Mouse (Mus musculus) MEL (cell line): ENCODE measurements around the gene Rnf208. TPM values are rescaled to one million over a fixed set of nuclear protein-coding genes. Genes with fewer than 3 reads are reported as not detected.

Experiments
- DNase-seq: peaks from one replicate; pipeline ENCODE4 v3.0.0; 2011; ENCODE audit warnings: low read depth, low spot score
- H3K27ac ChIP-seq: 2 replicates; pipeline ENCODE4 v1.5.1; 2012; ENCODE audit warnings: low read depth, mild to moderate bottlenecking, control low read depth, low read length, moderate library complexity; ENCODE audit not compliant: control insufficient read depth
- H3K27me3 ChIP-seq, 2 experiments: fragments of 150-350 bp in 1 of 2; sonication (generic) in 1 of 2; 2 replicates each; pipeline ENCODE4 v1.6.1; 2012; ENCODE audit warnings: low read length in 2 of 2, mild to moderate bottlenecking in 2 of 2, improper control_type of control experiment in 1 of 2, moderate library complexity in 1 of 2; ENCODE audit not compliant: insufficient read depth in 2 of 2, control insufficient read depth in 1 of 2
- H3K36me3 ChIP-seq, 2 experiments: 2 replicates each; pipeline ENCODE4 v1.6.1; 2012 to 2014; ENCODE audit warnings: low read length in 2 of 2, improper control_type of control experiment in 1 of 2, inconsistent platforms in 1 of 2, mild to moderate bottlenecking in 1 of 2; ENCODE audit not compliant: insufficient read depth in 2 of 2, control insufficient read depth in 1 of 2
- H3K4me1 ChIP-seq, 2 experiments: fragments of 150-350 bp in 1 of 2; sonication (generic) in 1 of 2; 2 replicates each; pipeline ENCODE4 v1.6.1; 2012; ENCODE audit warnings: low read length in 2 of 2, improper control_type of control experiment in 1 of 2, mild to moderate bottlenecking in 1 of 2; ENCODE audit not compliant: insufficient read depth in 2 of 2, control insufficient read depth in 1 of 2
- H3K4me3 ChIP-seq, 2 experiments: fragments of 150-350 bp in 1 of 2; sonication (generic) in 1 of 2; 2 replicates each; pipeline ENCODE4 v1.5.1; 2012; ENCODE audit warnings: low read depth in 2 of 2, low read length in 2 of 2, mild to moderate bottlenecking in 2 of 2, moderate library complexity in 2 of 2, control low read depth in 1 of 2, improper control_type of control experiment in 1 of 2; ENCODE audit not compliant: control insufficient read depth in 1 of 2, insufficient read depth in 1 of 2
- H3K79me2 ChIP-seq: 2 replicates; pipeline ENCODE4 v1.6.1; 2012; ENCODE audit warnings: mild to moderate bottlenecking, low read length, moderate library complexity; ENCODE audit not compliant: control insufficient read depth, poor library complexity, insufficient read depth
- H3K9ac ChIP-seq: 2 replicates; pipeline ENCODE4 v1.6.1; 2012; ENCODE audit warnings: low read depth, mild to moderate bottlenecking, control low read depth, low read length, moderate library complexity; ENCODE audit not compliant: control insufficient read depth, poor library complexity, severe bottlenecking
- H3K9me3 ChIP-seq: fragments of 150-350 bp; sonication (generic); replicated peaks from 2 replicates; pipeline ENCODE4 v1.6.1; 2012; ENCODE audit warnings: mild to moderate bottlenecking, low read length, improper control_type of control experiment, moderate library complexity; ENCODE audit not compliant: insufficient read depth
- BHLHE40 ChIP-seq: IDR thresholded peaks from 2 replicates; pipeline ENCODE4 v1.6.1; 2012; ENCODE audit warnings: low read depth, mild to moderate bottlenecking, inconsistent platforms, low read length, improper control_type of control experiment, borderline replicate concordance
- CHD1 ChIP-seq: IDR thresholded peaks from 2 replicates; pipeline ENCODE4 v1.6.1; 2012; ENCODE audit warnings: low read depth, mild to moderate bottlenecking, inconsistent platforms, low read length, improper control_type of control experiment
- CTCF ChIP-seq, 3 experiments: IDR thresholded peaks in 2 of 3; conservative IDR thresholded peaks in 1 of 3; 2 replicates each; pipeline ENCODE4 v1.5.1; 2011 to 2012; ENCODE audit warnings: low read length in 3 of 3, low read depth in 2 of 3, mild to moderate bottlenecking in 2 of 3, improper control_type of control experiment in 1 of 3, inconsistent platforms in 1 of 3, mixed read lengths in 1 of 3, moderate library complexity in 1 of 3; ENCODE audit not compliant: control insufficient read depth in 1 of 3, insufficient read depth in 1 of 3, poor library complexity in 1 of 3, severe bottlenecking in 1 of 3
- E2F4 ChIP-seq: IDR thresholded peaks from 2 replicates; pipeline ENCODE4 v1.6.1; 2011; ENCODE audit warnings: low read depth, low read length, improper control_type of control experiment, borderline replicate concordance
- ELF1 ChIP-seq: IDR thresholded peaks from 2 replicates; pipeline ENCODE4 v1.6.1; 2014; ENCODE audit warnings: low read depth, mild to moderate bottlenecking, inconsistent platforms, low read length, improper control_type of control experiment, moderate library complexity
- EP300 ChIP-seq, 2 experiments: IDR thresholded peaks; 2 replicates each; pipeline ENCODE4 v1.6.1; 2011; ENCODE audit warnings: improper control_type of control experiment in 2 of 2, low read length in 2 of 2, low read depth in 1 of 2, mild to moderate bottlenecking in 1 of 2
- ETS1 ChIP-seq: IDR thresholded peaks from 2 replicates; pipeline ENCODE4 v1.6.1; 2012; ENCODE audit warnings: low read depth, mild to moderate bottlenecking, inconsistent platforms, low read length, improper control_type of control experiment, moderate library complexity
- GABPA ChIP-seq: IDR thresholded peaks from 2 replicates; pipeline ENCODE4 v1.6.1; 2012; ENCODE audit warnings: low read depth, mild to moderate bottlenecking, inconsistent platforms, low read length, improper control_type of control experiment, moderate library complexity
- GATA1 ChIP-seq: IDR thresholded peaks from 2 replicates; pipeline ENCODE4 v1.6.1; 2011; ENCODE audit warnings: low read depth, low read length, improper control_type of control experiment
- HCFC1 ChIP-seq: IDR thresholded peaks from 2 replicates; pipeline ENCODE4 v1.6.1; 2012; ENCODE audit warnings: low read depth, mild to moderate bottlenecking, inconsistent platforms, low read length, improper control_type of control experiment, moderate library complexity
- MAFK ChIP-seq: IDR thresholded peaks from 2 replicates; pipeline ENCODE4 v1.6.1; 2011; ENCODE audit warnings: low read depth, mild to moderate bottlenecking, low read length, improper control_type of control experiment, borderline replicate concordance
- MAX ChIP-seq: IDR thresholded peaks from 2 replicates; pipeline ENCODE4 v1.6.1; 2011; ENCODE audit warnings: low read length, improper control_type of control experiment
- MEF2A ChIP-seq: IDR thresholded peaks from 2 replicates; pipeline ENCODE4 v1.6.1; 2014; ENCODE audit warnings: low read depth, mild to moderate bottlenecking, inconsistent platforms, low read length, improper control_type of control experiment; ENCODE audit not compliant: poor library complexity, insufficient replicate concordance, severe bottlenecking; ENCODE audit errors: extremely low read depth
- MYB ChIP-seq: IDR thresholded peaks from 2 replicates; pipeline ENCODE4 v1.6.1; 2011; ENCODE audit warnings: mild to moderate bottlenecking, low read depth, low read length, improper control_type of control experiment
- NELFE ChIP-seq: IDR thresholded peaks from 2 replicates; pipeline ENCODE4 v1.6.1; 2011; ENCODE audit warnings: low read depth, low read length, improper control_type of control experiment
- POLR2A ChIP-seq, 2 experiments: IDR thresholded peaks; 2 replicates each; pipeline ENCODE4 v1.6.1; 2011 to 2012; ENCODE audit warnings: low read length in 2 of 2, mild to moderate bottlenecking in 2 of 2, control low read depth in 1 of 2, improper control_type of control experiment in 1 of 2, low read depth in 1 of 2, moderate library complexity in 1 of 2; ENCODE audit not compliant: control insufficient read depth in 1 of 2, insufficient read depth in 1 of 2, poor library complexity in 1 of 2
- POLR2AphosphoS2 ChIP-seq: IDR thresholded peaks from 2 replicates; pipeline ENCODE4 v1.6.1; 2011; ENCODE audit warnings: low read length, improper control_type of control experiment
- POLR2AphosphoS5 ChIP-seq: IDR thresholded peaks from 2 replicates; pipeline ENCODE4 v1.6.1; 2012; ENCODE audit warnings: low read depth, borderline replicate concordance, mild to moderate bottlenecking, inconsistent platforms, low read length, moderate library complexity, mixed read lengths
- RAD21 ChIP-seq: IDR thresholded peaks from 2 replicates; pipeline ENCODE4 v1.6.1; 2011; ENCODE audit warnings: mild to moderate bottlenecking, low read depth, low read length, improper control_type of control experiment
- SIN3A ChIP-seq: IDR thresholded peaks from 2 replicates; pipeline ENCODE4 v1.6.1; 2012; ENCODE audit warnings: low read length, improper control_type of control experiment, inconsistent platforms
- TAL1 ChIP-seq: IDR thresholded peaks from 2 replicates; pipeline ENCODE4 v1.6.1; 2012; ENCODE audit warnings: mild to moderate bottlenecking, inconsistent platforms, low read length, moderate library complexity, mixed read lengths
- TBP ChIP-seq: IDR thresholded peaks from 2 replicates; pipeline ENCODE4 v1.8.0; 2011; ENCODE audit warnings: low read depth, low read length, improper control_type of control experiment
- TCF12 ChIP-seq: IDR thresholded peaks from 2 replicates; pipeline ENCODE4 v1.6.1; 2014; ENCODE audit warnings: low read depth, mild to moderate bottlenecking, inconsistent platforms, low read length, improper control_type of control experiment, moderate library complexity
- UBTF ChIP-seq: IDR thresholded peaks from 2 replicates; pipeline ENCODE4 v1.6.1; 2012; ENCODE audit warnings: low read depth, mild to moderate bottlenecking, inconsistent platforms, low read length, improper control_type of control experiment, moderate library complexity, borderline replicate concordance; ENCODE audit not compliant: insufficient read depth
- USF1 ChIP-seq: IDR thresholded peaks from 2 replicates; pipeline ENCODE4 v1.6.1; 2014; ENCODE audit warnings: low read depth, mild to moderate bottlenecking, inconsistent platforms, low read length, improper control_type of control experiment, moderate library complexity
- USF2 ChIP-seq, 2 experiments: IDR thresholded peaks; 2 replicates each; pipeline ENCODE4 v1.6.1; 2011 to 2012; ENCODE audit warnings: improper control_type of control experiment in 2 of 2, low read length in 2 of 2, borderline replicate concordance in 1 of 2, inconsistent platforms in 1 of 2, low read depth in 1 of 2, mild to moderate bottlenecking in 1 of 2; ENCODE audit not compliant: insufficient read depth in 1 of 2
- ZC3H11A ChIP-seq: IDR thresholded peaks from 2 replicates; pipeline ENCODE4 v1.6.1; 2012; ENCODE audit warnings: low read depth, mild to moderate bottlenecking, inconsistent platforms, low read length, improper control_type of control experiment
- ZMIZ1 ChIP-seq: IDR thresholded peaks from 2 replicates; pipeline ENCODE4 v1.6.1; 2012; ENCODE audit warnings: low read depth, mild to moderate bottlenecking, inconsistent platforms, low read length, improper control_type of control experiment, moderate library complexity
- ZNF384 ChIP-seq: IDR thresholded peaks from 2 replicates; pipeline ENCODE4 v1.6.1; 2012; ENCODE audit warnings: low read depth, mild to moderate bottlenecking, inconsistent platforms, low read length, improper control_type of control experiment
- polyA plus RNA-seq, 2 experiments: library from polyadenylated mRNA; stranded (reverse) in 1 of 2; unstranded in 1 of 2; fragments of >175 nt in 1 of 2; fragments of >200 nt in 1 of 2; gene quantifications; 2 replicates each; pipeline versions ENCODE4 v1.2.1 to v1.2.4; 2012; ENCODE audit warnings: low replicate concordance in 2 of 2, low read depth in 1 of 2; ENCODE audit not compliant: insufficient read length in 2 of 2, insufficient read depth in 1 of 2, missing spikeins in 1 of 2
- total RNA-seq: library from RNA; depleted of rRNA; stranded (reverse); fragments of 300-350 nt; gene quantifications from 2 replicates; pipeline ENCODE4 v1.2.3, GENCODE M21; 2012

The Rnf208 gene
- total and polyA plus RNA-seq, 3 experiments: 6.0 to 21.8 TPM; not detected in 1

DNA sequence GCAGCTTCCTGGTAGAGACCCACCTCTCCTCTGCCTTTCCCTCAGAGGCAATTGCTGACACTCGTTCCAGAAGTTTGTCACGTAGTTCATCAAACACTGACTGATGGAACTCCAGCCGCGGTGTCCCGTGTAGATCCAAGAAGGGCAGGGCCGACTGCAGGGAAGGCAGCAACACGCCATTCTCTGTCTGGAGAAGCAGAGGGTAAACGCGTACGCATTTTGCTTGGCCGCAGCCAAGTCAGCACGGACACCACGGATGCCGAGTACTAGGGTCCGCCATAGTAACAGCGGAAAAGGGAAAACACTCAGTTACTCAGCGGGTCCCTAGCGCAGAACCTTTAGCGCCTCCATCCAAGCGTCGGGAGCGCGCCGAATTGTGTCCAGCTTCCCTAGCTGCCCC lies 31.4 kb upstream of the Rnf208 start:
- Histone ChIP-seq H3K4me3 (peak overlapping the region; percentile 69 to 97), H3K9ac (peak overlapping the region; percentile 93), H3K9me3 (no peaks in the 10 kb centered on the region), H3K4me1 (peaks cover 6 to 17% of the 10 kb centered on the region in 2 experiments), H3K27me3 (no peaks in the 10 kb centered on the region), H3K79me2 (peaks cover 21% of the 10 kb centered on the region), H3K27ac (peak overlapping the region; percentile 76), H3K36me3 (peaks cover 2 to 11% of the 10 kb centered on the region in 2 experiments)
- no peak for DNase-seq
- no peak for TF ChIP-seq POLR2A (IDR thresholded peaks at IDR 0.05; ENCODE audit: control insufficient read depth in 1 of 2, insufficient read depth in 1 of 2, low read depth in 1 of 2, low read length in 2 of 2, poor library complexity in 1 of 2)
- 0 out of 2 replicates have a peak, but pooled peaks have one; percentile 43 for TF ChIP-seq UBTF
- TF ChIP-seq MAX: no peak
- no peak for TF ChIP-seq EP300 (IDR thresholded peaks at IDR 0.05; ENCODE audit: low read depth in 1 of 2, low read length in 2 of 2)

DNA sequence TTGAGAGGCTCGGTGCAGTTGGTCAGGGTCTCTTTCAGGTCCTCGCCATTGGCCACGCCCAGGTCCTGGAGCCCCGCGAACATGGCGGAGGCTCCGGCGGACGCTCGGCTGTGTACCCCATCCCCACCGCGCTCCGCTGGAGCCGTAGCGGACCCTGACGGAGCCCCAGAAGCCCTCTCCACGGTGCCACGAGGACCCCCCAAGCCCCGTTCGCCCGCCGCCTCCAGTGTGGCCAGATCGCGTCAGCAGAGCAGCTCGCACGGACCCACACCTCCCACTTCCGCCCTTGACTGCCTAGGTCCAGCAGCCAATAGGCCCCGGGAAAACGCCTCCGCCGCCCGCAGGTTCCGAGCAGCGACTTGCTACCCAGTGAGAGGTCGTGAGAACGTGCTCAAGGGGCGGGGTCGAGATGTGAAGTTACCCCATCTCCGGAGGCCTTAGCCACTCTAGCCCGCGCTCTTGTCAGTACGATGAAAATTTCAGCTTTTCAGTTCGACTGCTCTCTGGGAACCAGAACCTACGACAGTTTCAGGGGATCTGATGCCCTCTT lies 30.9 kb upstream of the Rnf208 start, which contains the start of gene Nelfb:
Nelfb (minus strand) TSS at position 369 of the 550 bp plus-strand sequence.
- peaks cover 6 to 17% of the 10 kb centered on the region in 2 experiments for H3K4me1 ChIP-seq
- DNase-seq: peak; percentile 98
- peak; percentile 67 for TF ChIP-seq BHLHE40
- no peak for TF ChIP-seq GATA1
- TF ChIP-seq HCFC1: peak; percentile 94
- TF ChIP-seq MAX: peak; percentile 76; the same call in 1 of the 2 replicates
- TF ChIP-seq POLR2A (IDR thresholded peaks at IDR 0.05; ENCODE audit: control insufficient read depth in 1 of 2, insufficient read depth in 1 of 2, low read depth in 1 of 2, low read length in 2 of 2, poor library complexity in 1 of 2): peak; percentile 83 to 96
- TF ChIP-seq POLR2AphosphoS5: no peak
- no peak for TF ChIP-seq UBTF
- peak; percentile 72 for TF ChIP-seq TBP
- peak; percentile 65; the same call in 1 of the 2 replicates for TF ChIP-seq E2F4
- peak; percentile 86 for TF ChIP-seq SIN3A
- TF ChIP-seq GABPA: peak; percentile 58; the same call in 1 of the 2 replicates
- peak; percentile 91 for TF ChIP-seq ELF1
- TF ChIP-seq MYB: no peak
- TF ChIP-seq ZMIZ1: peak; percentile 85
- TF ChIP-seq MEF2A: no peak
- no peak for TF ChIP-seq TAL1
- TF ChIP-seq ZNF384: no peak
- no peak for TF ChIP-seq ETS1
- peak; percentile 84 for TF ChIP-seq NELFE
- TF ChIP-seq USF2 (IDR thresholded peaks at IDR 0.05; ENCODE audit: borderline replicate concordance in 1 of 2, insufficient read depth in 1 of 2, low read depth in 1 of 2, low read length in 2 of 2): no peak
- TF ChIP-seq MAFK: no peak
- peak; percentile 72 for TF ChIP-seq TCF12
- TF ChIP-seq USF1: no peak
- TF ChIP-seq POLR2AphosphoS2: peak; percentile 56; the same call in 1 of the 2 replicates
- 0 out of 6 replicates have a peak, but pooled peaks of 1 of the 3 experiments have one; percentile 1 for TF ChIP-seq CTCF (IDR thresholded peaks at IDR 0.05 in 2 of 3, conservative IDR thresholded peaks at IDR 0.05 in 1 of 3; ENCODE audit: control insufficient read depth in 1 of 3, insufficient read depth in 1 of 3, low read depth in 2 of 3, low read length in 3 of 3, poor library complexity in 1 of 3, severe bottlenecking in 1 of 3)
- TF ChIP-seq RAD21: no peak
- no peak for TF ChIP-seq ZC3H11A
- no peak for TF ChIP-seq EP300 (IDR thresholded peaks at IDR 0.05; ENCODE audit: low read depth in 1 of 2, low read length in 2 of 2)
- no peak for TF ChIP-seq CHD1

More for the DNA sequence above, 30.9 kb upstream of the Rnf208 start, which contains the start of gene Nelfb:
- Histone ChIP-seq H3K9ac (peak within 1 kb of the TSS; percentile 93), H3K4me3 (peak within 1 kb of the TSS; percentile 69 to 97), H3K36me3 (peaks cover 2 to 11% of the 10 kb centered on the region in 2 experiments; a peak in 3 of 4 replicates), H3K27ac (peak within 1 kb of the TSS; percentile 76), H3K27me3 (no peaks in the 10 kb centered on the region), H3K9me3 (no peaks in the 10 kb centered on the region), H3K79me2 (peaks cover 21% of the 10 kb centered on the region)
